Mouse (Mus musculus) ovary, adult 18-20 months (tissue): ENCODE measurements around the gene Osbpl11.
"Not testable (repeated sequence)": the region's sequence is repeated elsewhere in the genome, so short reads cannot be mapped to it uniquely, and the experiment has no call there.

Experiments used
- DNase-seq: peaks from one replicate; pipeline ENCODE4 v3.0.0; 2022; ENCODE audit warnings: low spot score, mixed read lengths

Gene Osbpl11

DNA sequence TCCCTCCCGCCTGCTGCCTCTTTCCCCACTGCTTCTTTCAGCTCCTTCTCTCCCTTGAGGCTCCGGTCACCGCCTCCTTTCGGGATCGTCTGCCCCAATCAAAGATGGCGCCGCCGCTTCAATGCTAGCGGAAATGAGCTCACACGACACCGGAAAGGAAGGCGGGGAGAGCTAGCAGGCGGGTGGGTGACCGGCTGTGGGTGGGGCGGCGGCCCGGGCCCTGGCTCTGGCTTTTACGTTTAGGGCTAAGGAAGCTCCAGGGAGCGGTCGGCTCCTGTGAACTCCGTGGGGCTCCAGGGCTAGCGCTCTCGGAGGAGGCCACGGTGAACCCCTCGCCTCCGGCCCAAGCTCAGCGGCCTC is at the start of gene Osbpl11:
TSS of gene Osbpl11 (plus strand) at position 171 of the 360 bp plus-strand sequence.
- peak; percentile 95 for DNase-seq

GRCm38 (mm10) chr16:33135167-33135566 is 49.7 kb upstream of the Osbpl11 start:
- DNase-seq, result no peak

DNA sequence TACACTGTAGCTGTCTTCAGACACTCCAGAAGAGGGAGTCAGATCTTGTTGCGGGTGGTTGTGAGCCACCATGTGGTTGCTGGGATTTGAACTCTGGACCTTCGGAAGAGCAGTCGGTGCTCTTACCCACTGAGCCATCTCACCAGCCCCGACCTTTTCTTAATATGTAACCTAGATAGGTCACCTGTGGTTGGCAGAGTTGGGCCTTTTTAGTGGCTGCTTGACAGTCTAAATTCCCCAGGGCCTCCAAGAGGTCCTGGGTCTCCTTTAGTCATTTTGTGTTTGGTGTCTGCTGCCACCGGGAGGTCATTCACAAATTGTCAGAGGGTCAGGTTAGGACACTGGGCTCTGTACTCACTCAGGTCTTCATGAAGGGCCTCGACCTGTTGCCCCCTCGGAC is 45.8 kb upstream of the Osbpl11 start:
- DNase-seq, result not testable (repeated sequence)

- no peak for DNase-seq
Measured at GRCm38 (mm10) chr16:33141758-33142280, 43.1 kb upstream of the Osbpl11 start.

DNA sequence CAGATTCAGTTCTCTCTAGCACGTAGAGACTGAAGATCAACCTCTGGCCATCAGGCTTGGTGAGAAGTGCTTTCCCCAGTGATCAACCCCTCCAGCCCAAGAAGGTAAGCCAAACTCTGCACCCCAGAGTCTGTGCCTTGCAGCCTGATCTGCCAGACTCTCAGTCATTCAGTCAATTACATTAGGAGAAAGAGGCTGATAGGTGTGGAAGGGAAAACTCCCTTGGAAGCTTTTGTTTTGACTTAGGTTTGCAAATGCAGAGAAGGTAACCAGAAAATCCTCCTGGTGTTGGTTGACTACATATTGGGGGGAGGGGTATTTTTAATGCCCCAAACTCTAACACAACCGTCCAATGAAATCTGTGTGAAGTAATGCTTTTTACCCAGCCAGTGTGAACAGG is 41.4 kb upstream of the Osbpl11 start:
- DNase-seq, result no peak

DNA sequence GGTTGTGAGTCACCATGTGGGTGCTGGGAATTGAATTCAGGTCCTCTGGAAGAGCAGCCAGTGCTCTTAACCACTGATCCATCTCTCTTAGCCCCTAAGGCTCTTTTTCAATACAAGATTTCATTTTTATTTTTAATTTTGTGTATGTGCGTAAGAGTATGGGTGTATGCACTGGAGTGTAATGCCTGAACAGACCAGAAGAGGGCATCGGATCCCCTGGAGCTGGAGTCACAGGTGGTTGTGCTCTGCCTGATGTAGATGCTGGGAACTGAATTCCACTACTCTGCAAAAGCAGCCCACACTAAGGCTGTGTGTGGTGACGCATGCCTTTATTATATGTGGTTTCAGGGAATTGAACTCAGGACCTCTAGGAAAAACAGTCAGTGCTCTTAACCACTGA is 38.7 kb upstream of the Osbpl11 start:
- DNase-seq, result no peak

- no peak for DNase-seq
Measured at GRCm38 (mm10) chr16:33148135-33148534, 36.7 kb upstream of the Osbpl11 start.

DNA sequence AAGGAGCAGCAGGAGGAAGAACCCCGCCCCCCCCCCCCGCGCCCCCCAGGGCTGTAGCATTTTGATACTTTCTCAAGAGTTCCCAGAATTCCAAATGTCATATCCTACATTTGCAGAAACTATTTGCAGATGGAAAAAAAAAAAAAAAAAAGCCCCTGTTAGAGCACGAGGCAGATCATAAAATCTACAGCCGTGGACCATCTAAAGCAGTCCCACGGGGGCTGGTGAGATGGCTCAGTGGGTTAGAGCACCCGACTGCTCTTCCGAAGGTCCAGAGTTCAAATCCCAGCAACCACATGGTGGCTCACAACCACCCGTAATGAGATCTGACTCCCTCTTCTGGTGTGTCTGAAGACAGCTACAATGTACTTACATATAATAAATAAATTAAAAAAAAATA is 34.0 kb upstream of the Osbpl11 start:
- not testable (repeated sequence) for DNase-seq

DNA sequence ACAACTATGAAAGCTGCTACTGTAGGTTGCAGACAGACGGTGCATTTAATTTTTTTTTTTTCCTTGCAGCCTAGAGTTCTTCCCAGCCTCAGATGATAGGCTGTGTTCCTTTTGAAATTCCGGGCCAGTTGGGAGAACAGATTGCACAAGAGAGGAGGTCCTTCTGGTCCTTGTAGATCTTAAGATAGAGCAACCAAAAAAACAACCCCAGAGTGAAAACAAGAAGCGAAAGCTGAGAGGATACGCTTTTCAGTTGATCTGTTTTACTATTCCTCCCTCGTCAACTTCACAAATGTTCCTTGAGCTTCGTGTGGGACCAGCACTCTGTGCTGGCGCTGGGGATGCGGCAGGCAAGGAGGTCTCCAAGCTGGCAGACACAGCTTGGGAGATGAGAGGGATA is 33.3 kb upstream of the Osbpl11 start:
- no peak for DNase-seq

DNA sequence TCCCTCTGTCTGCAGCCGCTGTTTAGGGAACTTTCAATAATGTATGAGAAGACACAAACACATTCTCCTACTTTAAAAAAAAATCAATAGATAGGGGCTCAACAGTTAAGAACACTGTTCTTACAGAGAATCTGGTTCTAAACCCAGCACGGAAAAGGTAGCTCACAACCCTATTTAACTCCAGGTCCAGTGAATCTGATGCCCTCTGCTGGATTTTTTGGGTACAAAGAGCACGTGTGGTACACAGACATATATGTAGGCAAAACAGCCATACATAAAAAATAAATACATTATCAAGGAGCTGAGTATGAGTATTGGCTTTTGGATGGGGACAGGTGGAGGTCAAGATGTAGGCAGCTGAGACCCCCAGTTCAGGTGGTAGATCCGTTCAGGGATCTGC is 29.9 kb upstream of the Osbpl11 start:
- no peak for DNase-seq

GRCm38 (mm10) chr16:33158006-33158405 is 26.9 kb upstream of the Osbpl11 start:
- DNase-seq, result no peak

GRCm38 (mm10) chr16:33158590-33159071 is 26.2 kb upstream of the Osbpl11 start:
- no peak for DNase-seq

DNA sequence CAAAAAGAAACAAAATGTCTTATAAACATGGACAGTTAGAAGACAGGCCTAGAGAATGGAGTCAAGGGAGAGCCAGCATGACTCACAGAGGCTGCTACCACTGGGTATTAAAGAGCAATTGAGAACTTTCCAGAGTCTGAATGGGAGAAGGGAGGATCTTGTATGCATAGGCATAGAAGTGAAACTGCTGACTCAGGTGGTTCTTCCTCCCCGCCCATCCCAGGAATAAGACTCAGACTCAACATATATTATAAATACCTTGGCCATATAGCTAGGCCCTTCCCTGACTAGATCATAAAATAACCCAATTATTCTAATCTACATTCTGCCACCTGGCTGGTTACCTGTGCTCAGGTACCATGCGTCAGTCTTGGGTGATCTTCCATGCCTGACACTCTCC is 25.5 kb upstream of the Osbpl11 start:
- no peak for DNase-seq

DNA sequence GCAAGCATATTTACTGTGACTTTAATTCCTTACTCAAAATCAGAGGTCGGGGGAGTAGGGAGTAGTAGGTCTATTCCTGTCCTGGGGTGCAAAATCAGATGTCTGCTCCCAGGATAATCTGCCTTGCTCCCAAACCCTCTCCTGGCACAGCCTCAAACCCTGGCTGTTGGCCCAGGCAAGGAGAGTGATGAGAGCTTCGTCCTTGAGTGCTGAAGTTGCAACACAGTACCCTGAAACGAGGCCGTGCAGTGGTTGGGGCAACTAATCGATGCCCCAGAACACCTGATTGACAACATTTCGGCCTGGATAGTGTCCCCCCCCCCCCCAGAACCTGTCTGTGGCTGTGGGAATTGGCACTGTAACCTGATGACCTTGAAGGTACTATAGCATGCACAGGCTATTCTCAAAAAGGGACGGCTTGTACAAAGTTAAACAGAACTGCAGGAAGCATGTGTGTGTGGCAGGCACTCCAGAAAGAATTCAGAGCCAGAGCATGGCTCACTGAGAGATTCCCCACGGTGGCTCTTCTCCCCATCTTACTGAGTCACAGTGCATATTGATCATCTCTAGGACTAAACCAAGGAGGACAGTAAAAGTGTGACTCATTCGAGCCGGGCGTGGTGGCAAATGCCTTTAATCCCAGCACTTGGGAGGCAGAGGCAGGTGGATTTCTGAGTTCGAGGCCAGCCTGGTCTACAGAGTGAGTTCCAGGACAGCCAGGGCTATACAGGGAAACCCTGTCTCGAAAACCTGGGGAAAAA is 21.4 kb upstream of the Osbpl11 start:
- DNase-seq, result peak; percentile 81

DNA sequence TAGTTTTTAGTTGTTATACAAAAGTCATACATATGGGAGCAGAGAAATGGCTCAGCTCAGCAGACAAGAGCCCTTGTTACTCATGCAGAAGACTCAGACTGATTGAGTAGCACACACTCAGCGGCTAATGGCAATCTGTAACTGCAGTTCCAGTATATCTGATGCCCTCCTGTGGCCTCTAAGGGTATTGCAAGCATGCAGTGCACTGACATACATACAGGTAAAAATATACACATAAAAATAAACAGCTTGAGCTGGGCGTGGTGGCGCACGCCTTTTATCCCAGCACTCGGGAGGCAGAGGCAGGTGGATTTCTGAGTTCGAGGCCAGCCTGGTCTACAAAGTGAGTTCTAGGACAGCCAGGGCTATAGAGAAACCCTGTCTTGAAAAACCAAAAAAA is 18.6 kb upstream of the Osbpl11 start:
- not testable (repeated sequence) for DNase-seq

GRCm38 (mm10) chr16:33167537-33167936 is 17.3 kb upstream of the Osbpl11 start:
- no peak for DNase-seq

GRCm38 (mm10) chr16:33169471-33170034 is 15.3 kb upstream of the Osbpl11 start:
- no peak for DNase-seq

DNA sequence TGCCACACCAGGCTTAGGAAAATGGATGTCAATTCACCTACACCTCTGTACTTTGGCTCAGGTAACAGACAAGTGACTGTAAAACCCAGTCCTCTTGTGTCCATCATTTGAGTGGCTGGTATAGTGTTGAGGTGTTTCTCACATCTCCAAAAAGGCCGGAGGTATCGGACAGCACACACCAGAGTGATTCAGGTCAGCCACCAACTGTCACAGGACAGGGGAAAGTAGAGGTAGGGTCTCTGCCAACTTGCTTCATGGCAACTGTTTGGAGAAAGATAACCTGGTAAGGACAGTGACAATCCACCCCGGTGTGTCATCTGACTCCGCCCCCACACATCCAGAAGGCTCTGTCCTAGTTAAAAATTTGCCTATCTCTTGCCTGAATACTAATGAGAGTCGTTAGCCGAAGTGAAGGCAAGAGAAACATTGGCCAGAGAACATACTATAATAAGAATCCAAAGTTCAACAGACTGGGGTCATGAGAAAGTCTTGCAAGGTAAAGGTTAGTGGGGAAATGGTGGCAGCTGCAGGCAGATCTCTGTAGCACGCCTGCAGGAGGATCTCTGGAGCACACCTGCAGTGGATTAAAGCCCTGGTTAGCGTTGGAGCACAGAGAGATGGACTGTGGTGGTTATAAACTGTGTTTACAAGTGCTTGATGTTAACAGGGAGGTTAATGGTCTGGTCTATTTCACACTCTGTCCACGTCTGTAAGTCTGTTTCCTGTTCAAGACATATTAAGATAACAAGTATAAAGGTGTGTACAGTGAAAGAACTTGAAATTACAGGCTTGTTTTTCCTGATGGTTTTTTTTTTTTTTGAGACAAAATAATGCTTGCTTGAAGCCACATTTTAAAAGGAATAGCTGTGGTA is 13.9 kb upstream of the Osbpl11 start:
- DNase-seq, result no peak

- no peak for DNase-seq
Measured at GRCm38 (mm10) chr16:33171800-33172199, 13.1 kb upstream of the Osbpl11 start.

DNA sequence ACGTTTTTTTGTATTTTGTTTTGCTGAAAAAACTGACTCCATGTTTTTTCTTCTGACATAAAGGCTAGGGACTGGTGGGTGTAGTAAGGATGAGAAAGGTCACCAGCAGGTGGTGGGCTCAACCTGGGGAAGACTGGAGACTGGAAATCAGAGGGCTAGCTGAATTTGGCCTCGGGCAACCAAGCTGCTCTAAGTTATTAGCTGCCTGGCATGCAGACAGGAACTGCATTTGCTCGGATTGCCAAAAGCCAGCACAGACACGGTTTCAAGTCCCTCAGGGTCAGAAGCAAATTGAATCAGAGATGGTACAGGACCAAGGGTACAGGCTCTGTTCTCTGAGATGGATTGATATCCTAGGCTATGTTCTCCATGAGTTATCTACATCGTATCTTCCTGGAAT is 11.7 kb upstream of the Osbpl11 start:
- no peak for DNase-seq

DNA sequence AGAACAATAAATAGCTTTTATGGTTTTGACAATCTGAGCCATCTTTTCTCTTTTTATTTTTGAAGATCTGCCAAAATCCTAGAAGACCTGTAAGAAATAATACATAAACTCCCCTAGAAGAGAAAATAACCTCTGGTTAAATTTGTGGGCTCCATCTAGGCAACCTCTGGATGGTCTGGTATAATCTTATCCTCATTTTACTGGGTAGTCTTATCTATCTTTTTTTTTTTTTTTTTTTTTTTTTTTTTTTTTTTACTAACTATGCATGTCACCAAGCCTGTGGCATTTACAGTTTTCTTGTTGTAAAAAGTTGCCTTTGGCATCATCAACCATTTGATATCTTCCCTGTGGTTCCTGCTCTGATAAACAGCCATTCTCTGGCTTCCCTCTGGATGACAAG is 10.2 kb upstream of the Osbpl11 start:
- no peak for DNase-seq

GRCm38 (mm10) chr16:33176831-33177230 is 8.0 kb upstream of the Osbpl11 start:
- DNase-seq, result peak; percentile 70

DNA sequence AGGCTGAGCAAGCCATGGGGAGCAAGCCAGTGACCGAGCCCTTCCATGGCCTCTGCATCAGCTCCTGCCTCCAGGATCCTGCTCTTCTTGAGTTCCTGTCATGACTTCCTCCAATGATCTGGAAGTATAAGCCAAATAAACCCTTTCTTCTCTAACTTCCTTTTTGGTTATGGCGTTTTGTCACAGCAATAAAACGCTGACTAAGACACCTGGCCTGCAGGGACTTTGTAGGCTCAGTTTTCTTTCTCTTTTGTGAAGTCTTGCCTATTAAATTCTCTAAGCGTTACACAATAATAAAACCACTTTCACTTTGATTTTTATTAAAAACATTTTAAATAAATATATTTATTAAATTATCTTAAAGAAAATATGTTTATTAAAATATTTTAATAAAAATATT is 7.1 kb upstream of the Osbpl11 start:
- DNase-seq, result no peak
